Mouse (Mus musculus) heart, postnatal 0 days (tissue): ENCODE measurements around the gene Nfil3.

Experiments used
- CTCF ChIP-seq: IDR thresholded peaks from 2 replicates; pipeline ENCODE4 v1.5.1; 2016; ENCODE audit warnings: antibody characterized with exemption, control low read depth, low read depth
- EP300 ChIP-seq: IDR thresholded peaks from 2 replicates; pipeline ENCODE4 v1.6.1; 2016; ENCODE audit warnings: antibody characterized with exemption, low read depth

- TF ChIP-seq CTCF = no peak
- TF ChIP-seq EP300 = no peak
Measured at GRCm38 (mm10) chr13:52970876-52971275, 10.0 kb downstream of the Nfil3 start.
